Mouse (Mus musculus): ENCODE data around the gene Cxcr1.

GRCm38 (mm10) chr1:74183006-74183405 lies 11.4 kb downstream of the Cxcr1 start:
- TF ChIP-seq CTCF (IDR thresholded peaks at IDR 0.05) (no peak), EP300 (IDR thresholded peaks at IDR 0.05; ENCODE audit: insufficient read depth, low read depth, low read length) (no peak)
